Mouse (Mus musculus): ENCODE data around the gene Gm43191. TPM values are rescaled to one million over a fixed set of nuclear protein-coding genes. Genes with fewer than 3 reads are reported as not detected.

Gm43191 gene
- total and polyA plus RNA-seq, 3 experiments, result 0.39 TPM; not detected in 2

GRCm38 (mm10) chr3:116711624-116712435 is 30.8 kb upstream of the Gm43191 start (continued):
- peak; percentile 65 for TF ChIP-seq MXI1 (IDR thresholded peaks at IDR 0.05; ENCODE audit: low read depth, low read length)
- no peak for TF ChIP-seq ZMIZ1 (IDR thresholded peaks at IDR 0.05; ENCODE audit: low read depth, low read length)
- no peak for TF ChIP-seq GABPA (IDR thresholded peaks at IDR 0.05; ENCODE audit: low read depth, low read length)
- TF ChIP-seq POLR2AphosphoS5 (IDR thresholded peaks at IDR 0.05; ENCODE audit: borderline replicate concordance, low read depth, low read length), result no peak
- 0 out of 2 replicates have a peak, but pooled peaks have one; percentile 12 for TF ChIP-seq MAX (IDR thresholded peaks at IDR 0.05; ENCODE audit: low read length)
- no peak; a peak in 1 of 4 replicates for TF ChIP-seq EP300 (IDR thresholded peaks at IDR 0.05; ENCODE audit: low read depth in 1 of 2, low read length in 2 of 2)
- TF ChIP-seq GATA1 (IDR thresholded peaks at IDR 0.05; ENCODE audit: low read depth, low read length), result no peak
- TF ChIP-seq ETS1 (IDR thresholded peaks at IDR 0.05; ENCODE audit: low read depth, low read length), result peak; percentile 52; the same call in 1 of the 2 replicates
- TF ChIP-seq HCFC1 (IDR thresholded peaks at IDR 0.05; ENCODE audit: low read depth, low read length), result peak; percentile 86
- TF ChIP-seq ELF1 (IDR thresholded peaks at IDR 0.05; ENCODE audit: low read depth, low read length), result peak; percentile 95

DNA sequence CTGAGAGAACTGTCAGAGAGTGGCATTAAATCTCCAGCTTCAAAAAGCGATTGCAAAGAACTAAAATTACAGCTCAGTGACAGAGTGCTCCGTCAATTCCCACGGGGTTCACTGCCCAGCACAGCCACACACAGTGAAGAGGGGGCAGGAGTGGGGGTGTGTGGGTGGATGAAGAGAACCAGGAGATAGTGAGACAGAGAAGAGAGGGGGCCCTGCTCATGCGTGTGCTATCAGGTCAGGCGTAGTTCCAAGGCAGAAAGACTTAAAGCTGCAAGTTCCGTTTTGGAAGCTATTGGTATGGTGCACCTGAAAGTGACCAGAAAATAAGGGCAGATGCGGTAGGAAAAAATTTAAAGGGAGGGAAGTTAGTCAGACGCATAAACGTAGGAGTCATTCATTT is 29.9 kb upstream of the Gm43191 start:
- Histone ChIP-seq H3K9me3 (replicated peaks; ENCODE audit: insufficient read depth, low read length) (no peaks in the 10 kb centered on the region), H3K9ac (ENCODE audit: control insufficient read depth, low read depth, low read length, poor library complexity, severe bottlenecking) (peak overlapping the region; percentile 94), H3K79me2 (ENCODE audit: control insufficient read depth, insufficient read depth, low read length, poor library complexity) (peaks cover 26% of the 10 kb centered on the region), H3K4me3 (ENCODE audit: control insufficient read depth in 1 of 2, insufficient read depth in 1 of 2, low read depth in 2 of 2, low read length in 2 of 2) (peak overlapping the region; percentile 92 to 93), H3K4me1 (ENCODE audit: control insufficient read depth in 1 of 2, insufficient read depth in 2 of 2, low read length in 2 of 2) (peaks cover 4 to 18% of the 10 kb centered on the region in 2 experiments), H3K27ac (ENCODE audit: control insufficient read depth, low read depth, low read length) (peak overlapping the region; percentile 43), H3K27me3 (ENCODE audit: control insufficient read depth in 1 of 2, insufficient read depth in 2 of 2, low read length in 2 of 2) (no peaks in the 10 kb centered on the region), H3K36me3 (ENCODE audit: control insufficient read depth in 1 of 2, insufficient read depth in 2 of 2, low read length in 2 of 2) (peaks cover 6 to 18% of the 10 kb centered on the region in 2 experiments; a peak in 3 of 4 replicates)
- DNase-seq (ENCODE audit: low read depth, low spot score), result peak; percentile 71
- TF ChIP-seq KAT2A (conservative IDR thresholded peaks at IDR 0.05; ENCODE audit: low read depth, low read length) (no peak), CHD1 (IDR thresholded peaks at IDR 0.05; ENCODE audit: low read depth, low read length) (no peak), MXI1 (IDR thresholded peaks at IDR 0.05; ENCODE audit: low read depth, low read length) (no peak), TBP (IDR thresholded peaks at IDR 0.05; ENCODE audit: low read depth, low read length) (0 out of 2 replicates have a peak, but pooled peaks have one; percentile 26), NELFE (IDR thresholded peaks at IDR 0.05; ENCODE audit: low read depth, low read length) (no peak; the same call in 1 of the 2 replicates), TCF12 (IDR thresholded peaks at IDR 0.05; ENCODE audit: low read depth, low read length) (no peak), ZC3H11A (IDR thresholded peaks at IDR 0.05; ENCODE audit: low read depth, low read length) (no peak), HCFC1 (IDR thresholded peaks at IDR 0.05; ENCODE audit: low read depth, low read length) (0 out of 2 replicates have a peak, but pooled peaks have one; percentile 6), BHLHE40 (IDR thresholded peaks at IDR 0.05; ENCODE audit: borderline replicate concordance, low read depth, low read length) (0 out of 2 replicates have a peak, but pooled peaks have one; percentile 4), RCOR1 (IDR thresholded peaks at IDR 0.05; ENCODE audit: low read depth, low read length) (no peak), E2F4 (IDR thresholded peaks at IDR 0.05; ENCODE audit: borderline replicate concordance, low read depth, low read length) (no peak), NRF1 (IDR thresholded peaks at IDR 0.05; ENCODE audit: insufficient read depth, low read depth, low read length, poor library complexity, severe bottlenecking) (peak; percentile 66), RAD21 (IDR thresholded peaks at IDR 0.05; ENCODE audit: low read depth, low read length) (no peak), ZMIZ1 (IDR thresholded peaks at IDR 0.05; ENCODE audit: low read depth, low read length) (no peak), POLR2AphosphoS2 (IDR thresholded peaks at IDR 0.05; ENCODE audit: low read length) (no peak), MAZ (IDR thresholded peaks at IDR 0.05; ENCODE audit: low read depth, low read length) (peak; percentile 73), MEF2A (IDR thresholded peaks at IDR 0.05; ENCODE audit: extremely low read depth, insufficient replicate concordance, low read depth, low read length, poor library complexity, severe bottlenecking) (no peak), POLR2A (IDR thresholded peaks at IDR 0.05; ENCODE audit: control insufficient read depth in 1 of 2, insufficient read depth in 1 of 2, low read depth in 1 of 2, low read length in 2 of 2, poor library complexity in 1 of 2) (no peak), GATA1 (IDR thresholded peaks at IDR 0.05; ENCODE audit: low read depth, low read length) (0 out of 2 replicates have a peak, but pooled peaks have one; percentile 15), MAFK (IDR thresholded peaks at IDR 0.05; ENCODE audit: borderline replicate concordance, low read depth, low read length) (no peak), EP300 (IDR thresholded peaks at IDR 0.05; ENCODE audit: low read depth in 1 of 2, low read length in 2 of 2) (peak in 1 of 2 experiments; percentile 41; a peak in 1 of 4 replicates), MYB (IDR thresholded peaks at IDR 0.05; ENCODE audit: low read depth, low read length) (no peak), UBTF (IDR thresholded peaks at IDR 0.05; ENCODE audit: borderline replicate concordance, insufficient read depth, low read depth, low read length) (no peak), ELF1 (IDR thresholded peaks at IDR 0.05; ENCODE audit: low read depth, low read length) (no peak), ETS1 (IDR thresholded peaks at IDR 0.05; ENCODE audit: low read depth, low read length) (peak; percentile 18; the same call in 1 of the 2 replicates), CHD2 (IDR thresholded peaks at IDR 0.05; ENCODE audit: low read length) (no peak), USF2 (IDR thresholded peaks at IDR 0.05; ENCODE audit: borderline replicate concordance in 1 of 2, insufficient read depth in 1 of 2, low read depth in 1 of 2, low read length in 2 of 2) (no peak), POLR2AphosphoS5 (IDR thresholded peaks at IDR 0.05; ENCODE audit: borderline replicate concordance, low read depth, low read length) (no peak)

All from MEL (cell line).